Comparison of ENCODE assay signal across 19 mouse cellular contexts in the genomic region with DNA sequence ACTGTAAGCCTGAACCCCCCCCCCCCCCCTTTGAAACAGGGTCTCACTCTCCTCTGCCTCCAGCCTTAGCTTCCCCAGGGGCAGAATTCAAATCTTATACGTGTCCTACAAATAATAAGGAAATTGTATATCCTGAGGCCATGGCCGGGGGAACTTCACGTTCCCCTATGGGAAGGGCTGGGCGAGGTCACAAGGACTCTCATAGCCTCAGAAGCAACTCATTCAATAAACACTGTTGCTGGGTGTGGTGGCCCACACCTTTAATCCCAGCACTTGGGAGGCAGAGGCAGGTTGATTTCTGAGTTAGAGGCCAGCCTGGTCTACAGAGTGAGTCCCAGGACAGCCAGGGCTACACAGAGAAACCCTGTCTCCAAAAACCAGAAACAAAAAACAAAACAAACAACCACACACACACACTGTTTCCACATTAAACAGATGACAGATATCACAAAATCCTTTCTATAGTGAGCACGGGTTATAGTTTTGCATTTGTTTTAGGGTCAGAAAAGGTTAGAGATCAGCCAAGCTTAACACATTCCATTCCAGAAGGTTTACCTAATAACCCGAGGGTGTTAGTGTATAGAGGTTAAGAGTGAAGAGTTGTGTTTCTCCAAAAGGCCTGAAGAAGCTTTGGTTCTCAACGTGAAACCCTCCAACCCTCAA. TPM values are rescaled to one million over a fixed set of nuclear protein-coding genes. Genes with fewer than 3 reads are reported as not detected.
"Had no signal": no experiment of that assay in that cellular context is flagged by ENCODE, and none has a peak within 500 bp of the region (broad histone marks: within the 10 kb centered on the region; RNA-seq: fewer than 3 reads in every experiment).

No protein-coding gene starts in this region.

- H3K4me3 ChIP-seq: left cerebral cortex, adult 2 months; liver, embryonic 13.5 days; midbrain, embryonic 12.5 days; midbrain, embryonic 15.5 days; myocyte; neural tube, embryonic 13.5 days; stomach, embryonic 15.5 days had no signal

- H3K9me3 ChIP-seq: liver, embryonic 13.5 days; midbrain, embryonic 12.5 days; midbrain, embryonic 15.5 days; neural tube, embryonic 13.5 days; stomach, embryonic 15.5 days had no signal

- H3K36me3 ChIP-seq: liver, embryonic 13.5 days; midbrain, embryonic 12.5 days; midbrain, embryonic 15.5 days; neural tube, embryonic 13.5 days; stomach, embryonic 15.5 days had no signal

- H3K9ac ChIP-seq: liver, embryonic 13.5 days; midbrain, embryonic 12.5 days; midbrain, embryonic 15.5 days; neural tube, embryonic 13.5 days; stomach, embryonic 15.5 days had no signal

- DNase-seq: kidney, adult 11 months; kidney, adult 8-10 months; kidney, postnatal 25 days; layer of hippocampus, postnatal 36 days; liver, embryonic 13.5 days; lung, adult 2 months; lung, postnatal 36 days; retina, postnatal 1 day; right cerebral cortex, postnatal 25 days; spleen, adult 18-20 months; thymus, postnatal 25 days had no signal

- H3K27ac ChIP-seq: left cerebral cortex, adult 2 months; liver, embryonic 13.5 days; midbrain, embryonic 12.5 days; midbrain, embryonic 15.5 days; neural tube, embryonic 13.5 days; stomach, embryonic 15.5 days had no signal

- H3K4me2 ChIP-seq: liver, embryonic 13.5 days; midbrain, embryonic 12.5 days; midbrain, embryonic 15.5 days; neural tube, embryonic 13.5 days; stomach, embryonic 15.5 days had no signal

- H3K27me3 ChIP-seq: liver, embryonic 13.5 days; midbrain, embryonic 12.5 days; midbrain, embryonic 15.5 days; neural tube, embryonic 13.5 days; stomach, embryonic 15.5 days had no signal

- ATAC-seq: midbrain, embryonic 15.5 days had no signal

- H3K4me1 ChIP-seq: midbrain, embryonic 15.5 days; neural tube, embryonic 13.5 days; stomach, embryonic 15.5 days had no signal

RNA-seq across cellular contexts. Expression of gene Ak7, which starts 29.6 kb away (rescaled TPM):
- total RNA-seq: monocyte, adult 5-6 weeks had no signal
- polyA plus RNA-seq: liver, adult 2 months had no signal
